Mouse (Mus musculus): ENCODE data around the gene Klhl40. TPM values are rescaled to one million over a fixed set of nuclear protein-coding genes. Genes with fewer than 3 reads are reported as not detected.
A peak's percentile ranks its signal among the peaks of the same experiment; 100 is the strongest.

Gene Klhl40
- polyA plus RNA-seq, 1 experiment, result 0.72 TPM

- TF ChIP-seq POLR2A (IDR thresholded peaks at IDR 0.05; ENCODE audit: borderline replicate concordance, extremely low read depth, insufficient read depth, insufficient read length, poor library complexity, severe bottlenecking) (no peak), CTCF (IDR thresholded peaks at IDR 0.05; ENCODE audit: borderline replicate concordance, extremely low read depth, insufficient read depth, insufficient read length) (peak; percentile 56; the same call in 1 of the 2 replicates)
- DNase-seq (ENCODE audit: low read depth), result peak; percentile 57
These were observed 53.0 kb downstream of the Klhl40 start for GRCm38 (mm10) chr9:121830243-121830955.

- TF ChIP-seq POLR2A (IDR thresholded peaks at IDR 0.05; ENCODE audit: borderline replicate concordance, extremely low read depth, insufficient read depth, insufficient read length, poor library complexity, severe bottlenecking) (no peak), CTCF (IDR thresholded peaks at IDR 0.05; ENCODE audit: borderline replicate concordance, extremely low read depth, insufficient read depth, insufficient read length) (peak; percentile 83)
- peak; percentile 85 for DNase-seq (ENCODE audit: low read depth)
These were observed 53.5 kb downstream of the Klhl40 start for GRCm38 (mm10) chr9:121830956-121831293.

Other genes starting within 250 kb of the Klhl40 start
- not detected in 2 replicates for gene Lyzl4, start 135.5 kb upstream of the Klhl40 start, polyA plus RNA-seq (2012; rRNA removed)
- 0.38 and 0.63 TPM in 2 replicates for gene Vipr1, start 134.9 kb upstream of the Klhl40 start, polyA plus RNA-seq (2012; rRNA removed)
- 21.2 and 25.2 TPM in 2 replicates for gene Sec22c, start 72.1 kb upstream of the Klhl40 start, polyA plus RNA-seq (2012; rRNA removed)
- gene Ss18l2, start 67.3 kb upstream of the Klhl40 start, polyA plus RNA-seq (2012; rRNA removed), result 65.3 and 71.1 TPM in 2 replicates
- 165 and 197 TPM in 2 replicates for gene Nktr, start 58.4 kb upstream of the Klhl40 start, polyA plus RNA-seq (2012; rRNA removed)
- 38.8 and 51.4 TPM in 2 replicates for gene Zfp651, start 18.3 kb upstream of the Klhl40 start, polyA plus RNA-seq (2012; rRNA removed)
- gene Hhatl, start 14.9 kb downstream of the Klhl40 start, polyA plus RNA-seq (2012; rRNA removed), result 0.40 and 0.49 TPM in 2 replicates
- 2.7 and 2.9 TPM in 2 replicates for gene Ccdc13, start 61.9 kb downstream of the Klhl40 start, polyA plus RNA-seq (2012; rRNA removed)
- gene Higd1a, start 80.8 kb downstream of the Klhl40 start, polyA plus RNA-seq (2012; rRNA removed), result 42.6 and 43.8 TPM in 2 replicates
- 2.1 TPM in 2 replicates for gene Ackr2, start 120.7 kb downstream of the Klhl40 start, polyA plus RNA-seq (2012; rRNA removed)
- not detected in 2 replicates for gene Cyp8b1, start 138.7 kb downstream of the Klhl40 start, polyA plus RNA-seq (2012; rRNA removed)
- 1.0 and 1.6 TPM in 2 replicates for gene Fam198a, start 173.4 kb downstream of the Klhl40 start, polyA plus RNA-seq (2012; rRNA removed)
- gene Pomgnt2, start 219.5 kb downstream of the Klhl40 start, polyA plus RNA-seq (2012; rRNA removed), result 30.2 and 31.9 TPM in 2 replicates

Data from brain, embryonic 14.5 days (tissue).